Mouse (Mus musculus) forebrain, embryonic 14.5 days (tissue): ENCODE measurements around the gene Tstd1. TPM values are rescaled to one million over a fixed set of nuclear protein-coding genes. Genes with fewer than 3 reads are reported as not detected.

Experiments
- ATAC-seq: fragments of 200-750 bp; cut with Nextera tagmentation; 2 replicates; pipeline ENCODE4 v1.8.0; 2017; ENCODE audit warnings: mild to moderate bottlenecking, moderate library complexity
- DNase-seq: peaks from one replicate; pipeline ENCODE4 v3.0.0-alpha.2; 2015; ENCODE audit warnings: low spot score
- H3K27ac ChIP-seq: fragments of 300-500 bp; sonication (generic); 2 replicates; pipeline ENCODE4 v1.5.1; 2014; ENCODE audit warnings: low read depth, mild to moderate bottlenecking, control low read depth, low read length, moderate library complexity
- H3K27me3 ChIP-seq: fragments of 300-500 bp; sonication (generic); replicated peaks from 2 replicates; pipeline ENCODE4 v1.6.1; 2014; ENCODE audit warnings: low read length, control low read depth, mixed read lengths; ENCODE audit not compliant: control insufficient read depth, insufficient read depth
- H3K36me3 ChIP-seq: fragments of 300-500 bp; sonication (generic); 2 replicates; pipeline ENCODE4 v1.6.1; 2014; ENCODE audit warnings: low read length, control low read depth; ENCODE audit not compliant: control insufficient read depth, insufficient read depth
- H3K4me1 ChIP-seq: fragments of 300-500 bp; sonication (generic); 2 replicates; pipeline ENCODE4 v1.6.1; 2014; ENCODE audit warnings: antibody characterized with exemption, low read length, control low read depth; ENCODE audit not compliant: control insufficient read depth, insufficient read depth
- H3K4me2 ChIP-seq: fragments of 300-500 bp; sonication (generic); 2 replicates; pipeline ENCODE4 v1.6.1; 2014; ENCODE audit warnings: mild to moderate bottlenecking, control low read depth, low read length
- H3K4me3 ChIP-seq: fragments of 300-500 bp; sonication (generic); 2 replicates; pipeline ENCODE4 v1.5.1; 2014; ENCODE audit warnings: low read depth, low read length, control low read depth
- H3K9ac ChIP-seq: fragments of 300-500 bp; sonication (generic); 2 replicates; pipeline ENCODE4 v1.6.1; 2014; ENCODE audit warnings: mild to moderate bottlenecking, low read length, control low read depth, moderate library complexity
- H3K9me3 ChIP-seq: fragments of 300-500 bp; sonication (generic); replicated peaks from 2 replicates; pipeline ENCODE4 v1.6.1; 2016; ENCODE audit warnings: low read length, control low read depth, mixed read lengths; ENCODE audit not compliant: control insufficient read depth
- WGBS: fragments of 180-500 bp; shearing (Covaris S2); extraction: QIAGEN DNeasy Blood & Tissue Kit; methylation state at CpG from one replicate; pipeline ENCODE4 v1.1.7; 2014; 5-methylcytosine and 5-hydroxymethylcytosine counted together
- polyA plus RNA-seq: library from polyadenylated mRNA; unstranded; fragments of >200 nt; fragmentation: Nextera tagmentation; extraction: Ambion mirVana; gene quantifications from 2 replicates; pipeline ENCODE4 v1.2.1, GENCODE M21; 2014

Gene Tstd1
- polyA plus RNA-seq, 1 experiment from 2014 or later = 4.5 TPM

GRCm38 (mm10) chr1:171454926-171455325, 36.3 kb downstream of the Tstd1 start:
- Histone ChIP-seq H3K4me3 (no peak overlapping the region), H3K4me2 (no peak overlapping the region), H3K9ac (no peak overlapping the region), H3K4me1 (peaks cover 5% of the 10 kb centered on the region), H3K27ac (no peak overlapping the region), H3K36me3 (no peaks in the 10 kb centered on the region), H3K27me3 (no peaks in the 10 kb centered on the region), H3K9me3 (no peaks in the 10 kb centered on the region)
- WGBS = 79% methylated on average over 6 of the region's 6 CpGs
- ATAC-seq (0 out of 2 replicates have a peak, but pooled peaks have one; percentile 42), DNase-seq (no peak)

- 100% methylated on average over 1 of the region's 1 CpGs for WGBS
- Histone ChIP-seq H3K9me3 (no peaks in the 10 kb centered on the region), H3K9ac (no peak overlapping the region), H3K4me3 (no peak overlapping the region), H3K27me3 (no peaks in the 10 kb centered on the region), H3K27ac (no peak overlapping the region), H3K4me2 (no peak overlapping the region), H3K36me3 (no peaks in the 10 kb centered on the region), H3K4me1 (peaks cover 12% of the 10 kb centered on the region)
- DNase-seq (no peak), ATAC-seq (no peak)
Measured at GRCm38 (mm10) chr1:171457568-171457967, 38.9 kb downstream of the Tstd1 start.

GRCm38 (mm10) chr1:171459791-171460190, 41.1 kb downstream of the Tstd1 start:
- ATAC-seq (no peak), DNase-seq (peak; percentile 78)
- peaks cover 12% of the 10 kb centered on the region for H3K4me1 ChIP-seq
- no peak overlapping the region for H3K27ac ChIP-seq
- no peaks in the 10 kb centered on the region for H3K27me3 ChIP-seq
- WGBS = 17% methylated on average over 5 of the region's 5 CpGs
- H3K9me3 ChIP-seq = no peaks in the 10 kb centered on the region
- no peaks in the 10 kb centered on the region for H3K36me3 ChIP-seq
- H3K9ac ChIP-seq = no peak overlapping the region
- no peak overlapping the region for H3K4me3 ChIP-seq
- H3K4me2 ChIP-seq = peak overlapping the region; percentile 23; the same call in 1 of the 2 replicates

GRCm38 (mm10) chr1:171460551-171461503, 42.2 kb downstream of the Tstd1 start:
- no peaks in the 10 kb centered on the region for H3K27me3 ChIP-seq
- peak overlapping the region; percentile 23; the same call in 1 of the 2 replicates for H3K4me2 ChIP-seq
- DNase-seq = no peak
- no peaks in the 10 kb centered on the region for H3K36me3 ChIP-seq
- no peaks in the 10 kb centered on the region for H3K9me3 ChIP-seq
- H3K4me3 ChIP-seq = no peak overlapping the region
- no peak overlapping the region for H3K9ac ChIP-seq
- H3K4me1 ChIP-seq = peaks cover 12% of the 10 kb centered on the region
- no peak overlapping the region for H3K27ac ChIP-seq
- no peak for ATAC-seq
- WGBS = 89% methylated on average over 22 of the region's 22 CpGs

GRCm38 (mm10) chr1:171463133-171463532, 44.5 kb downstream of the Tstd1 start:
- Histone ChIP-seq H3K27me3 (no peaks in the 10 kb centered on the region), H3K4me3 (no peak overlapping the region), H3K27ac (no peak overlapping the region), H3K9ac (no peak overlapping the region), H3K4me2 (no peak overlapping the region), H3K9me3 (no peaks in the 10 kb centered on the region), H3K36me3 (no peaks in the 10 kb centered on the region), H3K4me1 (peaks cover 12% of the 10 kb centered on the region)
- WGBS = 89% methylated on average over 3 of the region's 3 CpGs
- DNase-seq (no peak), ATAC-seq (no peak)

GRCm38 (mm10) chr1:171465749-171466412, 47.2 kb downstream of the Tstd1 start:
- Histone ChIP-seq H3K27ac (no peak overlapping the region), H3K4me1 (no peaks in the 10 kb centered on the region), H3K9me3 (no peaks in the 10 kb centered on the region), H3K4me3 (no peak overlapping the region), H3K4me2 (no peak overlapping the region), H3K36me3 (no peaks in the 10 kb centered on the region), H3K27me3 (no peaks in the 10 kb centered on the region), H3K9ac (no peak overlapping the region)
- ATAC-seq (no peak), DNase-seq (no peak)
- 86% methylated on average over 5 of the region's 5 CpGs for WGBS

GRCm38 (mm10) chr1:171466565-171466964, 47.9 kb downstream of the Tstd1 start:
- no peak for DNase-seq
- Histone ChIP-seq H3K36me3 (no peaks in the 10 kb centered on the region), H3K4me2 (no peak overlapping the region), H3K9me3 (no peaks in the 10 kb centered on the region), H3K27ac (no peak overlapping the region), H3K4me3 (no peak overlapping the region), H3K9ac (no peak overlapping the region), H3K27me3 (no peaks in the 10 kb centered on the region), H3K4me1 (no peaks in the 10 kb centered on the region)
- ATAC-seq = no peak
- WGBS = 81% methylated on average over 4 of the region's 4 CpGs

GRCm38 (mm10) chr1:171469678-171470077, 51.0 kb downstream of the Tstd1 start:
- no peak for ATAC-seq
- H3K9me3 ChIP-seq = no peaks in the 10 kb centered on the region
- no peak for DNase-seq

More at GRCm38 (mm10) chr1:171469678-171470077, 51.0 kb downstream of the Tstd1 start:
- Histone ChIP-seq H3K4me2 (no peak overlapping the region), H3K4me1 (no peaks in the 10 kb centered on the region), H3K27ac (no peak overlapping the region), H3K27me3 (no peaks in the 10 kb centered on the region), H3K9ac (no peak overlapping the region), H3K4me3 (no peak overlapping the region), H3K36me3 (no peaks in the 10 kb centered on the region)
- 90% methylated on average over 3 of the region's 3 CpGs for WGBS
